Mouse (Mus musculus) forebrain, embryonic 13.5 days (tissue): Measurements from ENCODE around the gene Faxc. TPM values are rescaled to one million over a fixed set of nuclear protein-coding genes. Genes with fewer than 3 reads are reported as not detected.

Experiments
- polyA plus RNA-seq: library from polyadenylated mRNA; unstranded; fragments of >200 nt; fragmentation: Nextera tagmentation; extraction: Ambion mirVana; gene quantifications from 2 replicates; pipeline ENCODE4 v1.2.1, GENCODE M21; 2015

Gene Faxc
- polyA plus RNA-seq, 1 experiment from 2014 or later: 14.5 TPM

Other genes starting within 250 kb of the Faxc start
- gene Prdm13, start 245.4 kb upstream of the Faxc start, polyA plus RNA-seq: 0.38 and 0.46 TPM in 2 replicates
- 68.8 and 72.1 TPM in 2 replicates for gene Ccnc, start 203.6 kb upstream of the Faxc start, polyA plus RNA-seq
- 9.0 and 9.8 TPM in 2 replicates for gene Usp45, start 164.2 kb upstream of the Faxc start, polyA plus RNA-seq
- gene Tstd3, start 164.1 kb upstream of the Faxc start, polyA plus RNA-seq: 18.1 and 18.4 TPM in 2 replicates
- 200 and 205 TPM in 2 replicates for gene Pnisr, start 83.7 kb upstream of the Faxc start, polyA plus RNA-seq
- 12.5 and 13.4 TPM in 2 replicates for gene Coq3, start 51.7 kb upstream of the Faxc start, polyA plus RNA-seq